Mouse (Mus musculus) pancreas, adult 10 weeks (tissue): ENCODE results near the gene Pan2. TPM values are rescaled to one million over a fixed set of nuclear protein-coding genes. Genes with fewer than 3 reads are reported as not detected.

Experiments used
- polyA plus RNA-seq: library from polyadenylated mRNA; stranded (reverse); fragments of 350-450 nt; fragmentation: Illumina TruSeq; extraction: RNeasy Lipid Tissue Mini Kit (QIAGEN cat#74804); gene quantifications from one replicate; pipeline ENCODE4 v1.2.3, GENCODE M21; 2015; ENCODE audit warnings: low read depth, low replicate concordance; ENCODE audit not compliant: insufficient read depth

Pan2 gene
- polyA plus RNA-seq: 14.3 TPM

GRCm38 (mm10) chr10:128303126-128304021 is at the start of gene Pan2:
Gene Pan2 (plus strand): TSS chr10:128303335.

GRCm38 (mm10) chr10:128253677-128254255 is 49.4 kb upstream of the Pan2 start, which contains the start of gene Apon:
Gene Apon (plus strand): TSS chr10:128254096.

DNA sequence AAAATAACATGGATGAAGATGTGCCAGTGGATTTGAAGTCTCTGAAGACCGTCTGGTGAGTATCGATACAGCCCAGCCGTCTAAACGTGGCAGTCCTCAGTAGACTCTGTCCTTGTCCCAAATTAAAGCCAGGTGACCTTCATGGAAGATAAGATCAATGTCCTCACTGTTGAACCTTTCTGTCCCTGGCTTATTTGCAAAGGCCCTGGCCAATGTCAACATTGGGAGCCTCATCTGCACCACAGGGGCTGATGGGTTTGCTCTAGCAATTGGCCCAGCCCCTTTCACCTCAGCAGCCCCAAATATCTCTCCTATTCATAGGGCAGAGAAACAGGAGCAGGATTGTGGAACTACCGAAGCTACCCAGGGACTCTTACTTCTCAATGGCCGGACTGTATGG is 34.8 kb upstream of the Pan2 start, which contains the start of gene Apof:
Gene Apof (plus strand): TSS at position 301 of the 400 bp plus-strand sequence.

DNA sequence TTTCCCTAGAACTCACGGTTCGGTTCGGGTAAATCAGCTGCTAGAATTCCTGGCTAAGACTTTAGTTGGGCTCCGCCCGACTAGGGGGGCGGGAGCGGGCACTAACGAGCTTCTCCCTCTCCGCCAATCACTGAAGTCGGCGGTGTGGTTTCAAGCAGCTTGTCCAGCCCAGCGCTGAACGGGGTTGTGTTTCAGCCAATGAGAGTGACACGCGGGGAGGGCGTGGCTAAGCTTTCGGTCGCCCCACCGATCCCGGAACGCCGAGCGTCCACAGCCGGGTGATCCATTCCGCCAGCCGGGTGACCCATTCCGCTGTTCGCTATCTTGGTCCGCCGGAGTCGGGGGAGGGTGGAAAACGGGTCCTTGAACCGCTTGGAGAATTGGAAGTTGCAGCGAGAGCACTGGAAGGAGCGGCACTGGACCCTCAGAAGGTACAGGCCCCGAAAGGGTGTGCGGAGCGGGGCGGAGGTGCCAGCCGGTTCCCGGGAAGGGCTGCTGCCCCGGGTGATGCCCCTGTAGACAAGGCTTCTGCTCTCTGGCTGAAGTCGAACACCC is 32.8 kb upstream of the Pan2 start, which contains the start of gene Stat2:
Gene Stat2 (plus strand): TSS at position 273 of the 555 bp plus-strand sequence.

DNA sequence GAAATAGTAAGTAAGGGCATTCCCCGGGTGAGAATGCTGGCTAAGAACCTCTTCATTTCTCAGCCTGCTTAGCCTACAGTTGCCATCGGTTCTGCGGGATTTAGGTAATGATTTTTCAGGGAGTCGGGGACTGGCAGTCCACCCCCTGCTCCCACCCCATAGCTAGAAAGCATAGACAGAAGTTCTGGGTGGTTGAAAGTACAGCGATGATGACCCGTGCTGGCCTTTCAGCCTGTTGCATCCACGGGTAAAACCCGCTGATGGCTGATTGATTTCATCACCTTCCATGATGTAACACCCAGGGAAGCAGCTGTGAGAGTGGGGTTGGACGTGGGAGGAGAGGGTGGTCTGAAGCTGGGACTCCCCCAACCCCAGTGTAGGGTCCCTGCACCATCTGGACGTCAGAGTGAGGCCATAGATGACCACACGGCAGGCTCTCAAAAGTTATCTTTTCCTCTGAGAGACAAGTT is 4.4 kb upstream of the Pan2 start, which contains the start of gene Il23a:
Gene Il23a (minus strand): TSS at position 51 of the 470 bp plus-strand sequence.

GRCm38 (mm10) chr10:128322141-128323108 is 19.3 kb downstream of the Pan2 start, which contains the start of gene Cnpy2:
Gene Cnpy2 (plus strand): TSS chr10:128322459.

GRCm38 (mm10) chr10:128337306-128338181 is 34.4 kb downstream of the Pan2 start, which contains the start of gene Cs:
Gene Cs (plus strand): TSS chr10:128337734.

GRCm38 (mm10) chr10:128368402-128369217 is 65.5 kb downstream of the Pan2 start, which contains the start of gene Coq10a:
Gene Coq10a (minus strand): TSS chr10:128368997.

Other genes starting within 250 kb of the Pan2 start
- 30.4 TPM for gene Ptges3, start 244.4 kb upstream of the Pan2 start, polyA plus RNA-seq
- 359 TPM for gene Atp5b, start 220.1 kb upstream of the Pan2 start, polyA plus RNA-seq
- 9.4 TPM for gene Baz2a, start 211.8 kb upstream of the Pan2 start, polyA plus RNA-seq
- gene Rbms2, start 123.0 kb upstream of the Pan2 start, polyA plus RNA-seq: 11.2 TPM
- gene Gls2, start 108.9 kb upstream of the Pan2 start, polyA plus RNA-seq: 37.5 TPM
- 6.0 TPM for gene Spryd4, start 91.5 kb upstream of the Pan2 start, polyA plus RNA-seq
- gene Mip, start 77.5 kb upstream of the Pan2 start, polyA plus RNA-seq: not detected
- gene Timeless, start 71.3 kb upstream of the Pan2 start, polyA plus RNA-seq: 5.8 TPM
- not detected for gene Apon, start 49.2 kb upstream of the Pan2 start, polyA plus RNA-seq
- gene Apof, start 34.7 kb upstream of the Pan2 start, polyA plus RNA-seq: not detected
- gene Stat2, start 32.8 kb upstream of the Pan2 start, polyA plus RNA-seq: 12.1 TPM
- not detected for gene Il23a, start 4.6 kb upstream of the Pan2 start, polyA plus RNA-seq
- gene Cnpy2, start 19.1 kb downstream of the Pan2 start, polyA plus RNA-seq: 55.2 TPM
- 18.2 TPM for gene Cs, start 34.4 kb downstream of the Pan2 start, polyA plus RNA-seq
- 21.3 TPM for gene Coq10a, start 65.7 kb downstream of the Pan2 start, polyA plus RNA-seq
- 5.5 TPM for gene Ankrd52, start 73.8 kb downstream of the Pan2 start, polyA plus RNA-seq
- gene Slc39a5, start 97.9 kb downstream of the Pan2 start, polyA plus RNA-seq: 127 TPM
- gene Nabp2, start 108.2 kb downstream of the Pan2 start, polyA plus RNA-seq: 17.0 TPM
- gene Rnf41, start 108.3 kb downstream of the Pan2 start, polyA plus RNA-seq: 6.6 TPM
- gene Smarcc2, start 155.9 kb downstream of the Pan2 start, polyA plus RNA-seq: 24.6 TPM
- 403 TPM for gene Myl6, start 190.8 kb downstream of the Pan2 start, polyA plus RNA-seq
- gene Myl6b, start 195.3 kb downstream of the Pan2 start, polyA plus RNA-seq: not detected
- gene Esyt1, start 222.5 kb downstream of the Pan2 start, polyA plus RNA-seq: 15.7 TPM
- 2.5 TPM for gene Zc3h10, start 244.4 kb downstream of the Pan2 start, polyA plus RNA-seq
- 2,737 TPM for gene Rpl41, start 246.0 kb downstream of the Pan2 start, polyA plus RNA-seq